12 mouse cellular contexts compared by ENCODE assay signal in the genomic region with DNA sequence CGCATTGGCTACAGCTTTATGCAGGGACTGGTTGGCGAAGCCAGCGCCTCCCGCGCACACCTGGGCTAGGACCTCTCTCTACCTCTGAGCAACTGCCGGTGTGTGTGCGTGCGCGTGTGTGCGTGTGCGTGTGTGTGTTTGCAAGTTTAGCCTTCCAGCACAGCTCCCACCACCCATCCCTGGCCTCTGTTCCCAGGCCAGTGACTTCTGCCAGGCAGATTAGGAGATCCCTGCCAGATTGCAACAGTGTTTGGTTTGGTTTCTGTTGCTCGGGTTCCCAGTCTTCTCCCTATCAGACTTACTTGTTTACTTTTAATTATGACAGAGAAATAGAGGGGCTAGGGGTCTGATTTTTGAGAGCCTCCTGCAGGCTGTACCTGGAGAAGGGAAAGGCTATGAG. TPM values are rescaled to one million over a fixed set of nuclear protein-coding genes. Genes with fewer than 3 reads are reported as not detected.
A peak's percentile ranks its signal among the peaks of the same experiment; 100 is the strongest.
DNase-seq lines count a peak whose midpoint lies in the region; ATAC-seq and TF ChIP-seq lines count a peak whose summit lies in the region.
"Had no signal": no experiment of that assay in that cellular context is flagged by ENCODE, and none has a peak within 500 bp of the region (broad histone marks: within the 10 kb centered on the region; RNA-seq: fewer than 3 reads in every experiment).

No protein-coding gene starts in this region.

- no peaks in the 10 kb centered on the region for H3K36me3 ChIP-seq in intestine, embryonic 15.5 days
- H3K36me3 ChIP-seq in intestine, postnatal 0 days (ENCODE audit: control insufficient read depth, insufficient read depth): no peaks in the 10 kb centered on the region
- H3K36me3 ChIP-seq in liver, embryonic 11.5 days (ENCODE audit: control insufficient read depth, insufficient read depth, low read length): no peaks in the 10 kb centered on the region
- H3K36me3 ChIP-seq in stomach, embryonic 14.5 days (ENCODE audit: control insufficient read depth, insufficient read depth, low read length): no peaks in the 10 kb centered on the region
- H3K36me3 ChIP-seq in hindbrain, embryonic 12.5 days: no peaks in the 10 kb centered on the region

- no peak for TF ChIP-seq CTCF in intestine, postnatal 0 days (IDR thresholded peaks at IDR 0.05; ENCODE audit: low read depth)

- 32% methylated on average over 12 of the region's 12 CpGs for WGBS in intestine, embryonic 15.5 days
- WGBS in intestine, postnatal 0 days: 44% methylated on average over 12 of the region's 12 CpGs
- WGBS in liver, embryonic 11.5 days: 52% methylated on average over 12 of the region's 12 CpGs
- 17% methylated on average over 12 of the region's 12 CpGs for WGBS in stomach, embryonic 14.5 days
- WGBS in hindbrain, embryonic 12.5 days: 39% methylated on average over 9 of the region's 12 CpGs

- no peaks in the 10 kb centered on the region for H3K9me3 ChIP-seq in intestine, embryonic 15.5 days
- H3K9me3 ChIP-seq in intestine, postnatal 0 days (ENCODE audit: control insufficient read depth): no peaks in the 10 kb centered on the region
- H3K9me3 ChIP-seq in liver, embryonic 11.5 days (ENCODE audit: control insufficient read depth, low read length): no peaks in the 10 kb centered on the region
- no peaks in the 10 kb centered on the region for H3K9me3 ChIP-seq in stomach, embryonic 14.5 days (ENCODE audit: control insufficient read depth, low read depth, low read length)
- H3K9me3 ChIP-seq in hindbrain, embryonic 12.5 days (replicated peaks): no peaks in the 10 kb centered on the region

- peak; percentile 39; the same call in 1 of the 2 replicates for ATAC-seq in intestine, embryonic 15.5 days
- ATAC-seq in intestine, postnatal 0 days: no peak
- no peak; the same call in 1 of the 2 replicates for ATAC-seq in liver, embryonic 11.5 days (replicated peaks; ENCODE audit: low FRiP score)
- no peak for ATAC-seq in stomach, embryonic 14.5 days (ENCODE audit: insufficient number of reproducible peaks, insufficient read depth, low FRiP score, low read depth)
- ATAC-seq in hindbrain, embryonic 12.5 days (ENCODE audit: low FRiP score): no peak

- no peaks in the 10 kb centered on the region; the same call in 1 of the 2 replicates for H3K27me3 ChIP-seq in intestine, embryonic 15.5 days (replicated peaks)
- H3K27me3 ChIP-seq in intestine, postnatal 0 days (replicated peaks; ENCODE audit: control insufficient read depth, insufficient read depth, low read length): no peaks in the 10 kb centered on the region
- H3K27me3 ChIP-seq in liver, embryonic 11.5 days (replicated peaks; ENCODE audit: control insufficient read depth, insufficient read depth, low read length): no peaks in the 10 kb centered on the region; the same call in 1 of the 2 replicates
- no peaks in the 10 kb centered on the region for H3K27me3 ChIP-seq in stomach, embryonic 14.5 days (ENCODE audit: control insufficient read depth, insufficient read depth, low read length)
- peaks cover 10% of the 10 kb centered on the region for H3K27me3 ChIP-seq in hindbrain, embryonic 12.5 days

- 0 out of 2 replicates have a peak, but pooled peaks cover 3% of the 10 kb centered on the region for H3K4me1 ChIP-seq in intestine, embryonic 15.5 days (replicated peaks)
- no peaks in the 10 kb centered on the region for H3K4me1 ChIP-seq in intestine, postnatal 0 days (replicated peaks; ENCODE audit: control insufficient read depth, insufficient read depth, low read length)
- H3K4me1 ChIP-seq in liver, embryonic 11.5 days (replicated peaks; ENCODE audit: control insufficient read depth, insufficient read depth, low read length): no peaks in the 10 kb centered on the region
- no peaks in the 10 kb centered on the region for H3K4me1 ChIP-seq in stomach, embryonic 14.5 days (ENCODE audit: control insufficient read depth, insufficient read depth, low read length)
- H3K4me1 ChIP-seq in hindbrain, embryonic 12.5 days: no peaks in the 10 kb centered on the region

- peak overlapping the region; percentile 22; the same call in 1 of the 2 replicates for H3K4me2 ChIP-seq in intestine, embryonic 15.5 days (replicated peaks)
- H3K4me2 ChIP-seq in intestine, postnatal 0 days (replicated peaks; ENCODE audit: low read depth): no peak overlapping the region
- H3K4me2 ChIP-seq in liver, embryonic 11.5 days: peak overlapping the region; percentile 21; the same call in 1 of the 2 replicates
- peak overlapping the region; percentile 20; the same call in 1 of the 2 replicates for H3K4me2 ChIP-seq in stomach, embryonic 14.5 days (replicated peaks; ENCODE audit: low read depth, low read length)
- no peak overlapping the region for H3K4me2 ChIP-seq in hindbrain, embryonic 12.5 days (replicated peaks)

- H3K4me3 ChIP-seq in intestine, embryonic 15.5 days (replicated peaks): no peak overlapping the region
- H3K4me3 ChIP-seq in intestine, postnatal 0 days (ENCODE audit: low read depth, low read length): no peak overlapping the region
- no peak overlapping the region for H3K4me3 ChIP-seq in liver, embryonic 11.5 days (ENCODE audit: low read depth, low read length)
- no peak overlapping the region for H3K4me3 ChIP-seq in stomach, embryonic 14.5 days (ENCODE audit: low read depth, low read length)
- no peak overlapping the region for H3K4me3 ChIP-seq in hindbrain, embryonic 12.5 days

- no peak overlapping the region for H3K9ac ChIP-seq in intestine, embryonic 15.5 days
- H3K9ac ChIP-seq in intestine, postnatal 0 days (ENCODE audit: low read depth, low read length): no peak overlapping the region
- H3K9ac ChIP-seq in liver, embryonic 11.5 days (ENCODE audit: low read depth, low read length): no peak overlapping the region
- H3K9ac ChIP-seq in stomach, embryonic 14.5 days (replicated peaks; ENCODE audit: low read depth, low read length): no peak overlapping the region
- H3K9ac ChIP-seq in hindbrain, embryonic 12.5 days: no peak overlapping the region

- no peak overlapping the region for H3K27ac ChIP-seq in intestine, embryonic 15.5 days
- no peak overlapping the region for H3K27ac ChIP-seq in intestine, postnatal 0 days (ENCODE audit: low read depth, low read length)
- H3K27ac ChIP-seq in liver, embryonic 11.5 days (ENCODE audit: low read depth, low read length): no peak overlapping the region
- no peak overlapping the region for H3K27ac ChIP-seq in stomach, embryonic 14.5 days (ENCODE audit: low read length)
- H3K27ac ChIP-seq in hindbrain, embryonic 12.5 days: no peak overlapping the region

- peak; percentile 25 for DNase-seq in R1 (ENCODE audit: low read depth, low spot score)
- no peak for DNase-seq in liver, embryonic 11.5 days (ENCODE audit: low spot score)
- no peak for DNase-seq in right cerebral cortex, adult 2 months (ENCODE audit: low spot score in 2 of 2)
- DNase-seq: cerebellum, postnatal 36 days; kidney, postnatal 36 days; layer of hippocampus, postnatal 36 days had no signal

RNA-seq across cellular contexts. Expression of a gene that starts 0.7 kb away (rescaled TPM):
- polyA plus RNA-seq in intestine, embryonic 15.5 days (2015; fragmentation: Nextera tagmentation; extraction: Ambion mirVana): 0.52 and 0.63 TPM in 2 replicates
- 0.05 and 0.13 TPM in 2 replicates for polyA plus RNA-seq in intestine, postnatal 0 days (2015; fragmentation: Nextera tagmentation; extraction: Ambion mirVana)
- polyA plus RNA-seq in liver, embryonic 11.5 days (2014; fragmentation: Nextera tagmentation; extraction: Ambion mirVana): 0.88 and 1.1 TPM in 2 replicates
- polyA plus RNA-seq in stomach, embryonic 14.5 days (2014; fragmentation: Nextera tagmentation; extraction: Ambion mirVana): 0.51 and 0.76 TPM in 2 replicates
- polyA plus RNA-seq in hindbrain, embryonic 12.5 days (2016; fragmentation: Nextera tagmentation; extraction: Ambion mirVana): not detected in 2 replicates
- polyA plus RNA-seq: heart, postnatal 0 days; limb, embryonic 11.5 days had no signal

RNA-seq across cellular contexts. Expression of a gene that starts 32.7 kb away (rescaled TPM):
- not detected in 2 replicates for polyA plus RNA-seq in intestine, embryonic 15.5 days (2015; fragmentation: Nextera tagmentation; extraction: Ambion mirVana)
- polyA plus RNA-seq in intestine, postnatal 0 days (2015; fragmentation: Nextera tagmentation; extraction: Ambion mirVana): not detected in 2 replicates
- polyA plus RNA-seq in liver, embryonic 11.5 days (2014; fragmentation: Nextera tagmentation; extraction: Ambion mirVana): not detected in 2 replicates
- polyA plus RNA-seq in stomach, embryonic 14.5 days (2014; fragmentation: Nextera tagmentation; extraction: Ambion mirVana): not detected in 2 replicates
- not detected in 2 replicates for polyA plus RNA-seq in hindbrain, embryonic 12.5 days (2016; fragmentation: Nextera tagmentation; extraction: Ambion mirVana)
- polyA plus RNA-seq: limb, embryonic 11.5 days had no signal

RNA-seq across cellular contexts. Expression of a gene that starts 48.5 kb away (rescaled TPM):
- 26.0 and 27.0 TPM in 2 replicates for polyA plus RNA-seq in intestine, embryonic 15.5 days (2015; fragmentation: Nextera tagmentation; extraction: Ambion mirVana)
- 30.4 and 30.6 TPM in 2 replicates for polyA plus RNA-seq in intestine, postnatal 0 days (2015; fragmentation: Nextera tagmentation; extraction: Ambion mirVana)
- 0.87 and 1.5 TPM in 2 replicates for polyA plus RNA-seq in liver, embryonic 11.5 days (2014; fragmentation: Nextera tagmentation; extraction: Ambion mirVana)
- 13.1 and 15.3 TPM in 2 replicates for polyA plus RNA-seq in stomach, embryonic 14.5 days (2014; fragmentation: Nextera tagmentation; extraction: Ambion mirVana)
- polyA plus RNA-seq in hindbrain, embryonic 12.5 days (2016; fragmentation: Nextera tagmentation; extraction: Ambion mirVana): 3.1 and 3.3 TPM in 2 replicates

RNA-seq across cellular contexts. Expression of a gene that starts 55.4 kb away (rescaled TPM):
- not detected in 2 replicates for polyA plus RNA-seq in intestine, embryonic 15.5 days (2015; fragmentation: Nextera tagmentation; extraction: Ambion mirVana)
- polyA plus RNA-seq in intestine, postnatal 0 days (2015; fragmentation: Nextera tagmentation; extraction: Ambion mirVana): 0.13 and 0.16 TPM in 2 replicates
- 0.16 and 0.29 TPM in 2 replicates for polyA plus RNA-seq in liver, embryonic 11.5 days (2014; fragmentation: Nextera tagmentation; extraction: Ambion mirVana)
- 0.22 and 0.29 TPM in 2 replicates for polyA plus RNA-seq in stomach, embryonic 14.5 days (2014; fragmentation: Nextera tagmentation; extraction: Ambion mirVana)
- 0.20 and 0.30 TPM in 2 replicates for polyA plus RNA-seq in hindbrain, embryonic 12.5 days (2016; fragmentation: Nextera tagmentation; extraction: Ambion mirVana)
- polyA plus RNA-seq: heart, postnatal 0 days; limb, embryonic 11.5 days had no signal

Comparison
In these comparisons a context has a peak if more than half of its experiments do, and no peak if none do; other contexts are left out.
1. H3K4me2 ChIP-seq: peak in intestine, embryonic 15.5 days (single experiment), liver, embryonic 11.5 days (single experiment) and stomach, embryonic 14.5 days (single experiment); none in intestine, postnatal 0 days (single experiment) and hindbrain, embryonic 12.5 days (single experiment).